Mouse (Mus musculus) MEL (cell line): ENCODE data around the gene Kel. TPM values are rescaled to one million over a fixed set of nuclear protein-coding genes. Genes with fewer than 3 reads are reported as not detected.

Experiments used
- DNase-seq: peaks from one replicate; pipeline ENCODE4 v3.0.0; 2011; ENCODE audit warnings: low read depth, low spot score
- H3K27ac ChIP-seq: 2 replicates; pipeline ENCODE4 v1.5.1; 2012; ENCODE audit warnings: low read depth, mild to moderate bottlenecking, control low read depth, low read length, moderate library complexity; ENCODE audit not compliant: control insufficient read depth
- H3K27me3 ChIP-seq, 2 experiments: fragments of 150-350 bp in 1 of 2; sonication (generic) in 1 of 2; 2 replicates each; pipeline ENCODE4 v1.6.1; 2012; ENCODE audit warnings: low read length in 2 of 2, mild to moderate bottlenecking in 2 of 2, improper control_type of control experiment in 1 of 2, moderate library complexity in 1 of 2; ENCODE audit not compliant: insufficient read depth in 2 of 2, control insufficient read depth in 1 of 2
- H3K36me3 ChIP-seq, 2 experiments: 2 replicates each; pipeline ENCODE4 v1.6.1; 2012 to 2014; ENCODE audit warnings: low read length in 2 of 2, improper control_type of control experiment in 1 of 2, inconsistent platforms in 1 of 2, mild to moderate bottlenecking in 1 of 2; ENCODE audit not compliant: insufficient read depth in 2 of 2, control insufficient read depth in 1 of 2
- H3K4me1 ChIP-seq, 2 experiments: fragments of 150-350 bp in 1 of 2; sonication (generic) in 1 of 2; 2 replicates each; pipeline ENCODE4 v1.6.1; 2012; ENCODE audit warnings: low read length in 2 of 2, improper control_type of control experiment in 1 of 2, mild to moderate bottlenecking in 1 of 2; ENCODE audit not compliant: insufficient read depth in 2 of 2, control insufficient read depth in 1 of 2
- H3K4me3 ChIP-seq, 2 experiments: fragments of 150-350 bp in 1 of 2; sonication (generic) in 1 of 2; 2 replicates each; pipeline ENCODE4 v1.5.1; 2012; ENCODE audit warnings: low read depth in 2 of 2, low read length in 2 of 2, mild to moderate bottlenecking in 2 of 2, moderate library complexity in 2 of 2, control low read depth in 1 of 2, improper control_type of control experiment in 1 of 2; ENCODE audit not compliant: control insufficient read depth in 1 of 2, insufficient read depth in 1 of 2
- H3K79me2 ChIP-seq: 2 replicates; pipeline ENCODE4 v1.6.1; 2012; ENCODE audit warnings: mild to moderate bottlenecking, low read length, moderate library complexity; ENCODE audit not compliant: control insufficient read depth, poor library complexity, insufficient read depth
- H3K9ac ChIP-seq: 2 replicates; pipeline ENCODE4 v1.6.1; 2012; ENCODE audit warnings: low read depth, mild to moderate bottlenecking, control low read depth, low read length, moderate library complexity; ENCODE audit not compliant: control insufficient read depth, poor library complexity, severe bottlenecking
- H3K9me3 ChIP-seq: fragments of 150-350 bp; sonication (generic); replicated peaks from 2 replicates; pipeline ENCODE4 v1.6.1; 2012; ENCODE audit warnings: mild to moderate bottlenecking, low read length, improper control_type of control experiment, moderate library complexity; ENCODE audit not compliant: insufficient read depth
- CHD2 ChIP-seq: IDR thresholded peaks from 2 replicates; pipeline ENCODE4 v1.6.1; 2011; ENCODE audit warnings: low read length, improper control_type of control experiment
- CTCF ChIP-seq, 3 experiments: IDR thresholded peaks in 2 of 3; conservative IDR thresholded peaks in 1 of 3; 2 replicates each; pipeline ENCODE4 v1.5.1; 2011 to 2012; ENCODE audit warnings: low read length in 3 of 3, low read depth in 2 of 3, mild to moderate bottlenecking in 2 of 3, improper control_type of control experiment in 1 of 3, inconsistent platforms in 1 of 3, mixed read lengths in 1 of 3, moderate library complexity in 1 of 3; ENCODE audit not compliant: control insufficient read depth in 1 of 3, insufficient read depth in 1 of 3, poor library complexity in 1 of 3, severe bottlenecking in 1 of 3
- E2F4 ChIP-seq: IDR thresholded peaks from 2 replicates; pipeline ENCODE4 v1.6.1; 2011; ENCODE audit warnings: low read depth, low read length, improper control_type of control experiment, borderline replicate concordance
- ELF1 ChIP-seq: IDR thresholded peaks from 2 replicates; pipeline ENCODE4 v1.6.1; 2014; ENCODE audit warnings: low read depth, mild to moderate bottlenecking, inconsistent platforms, low read length, improper control_type of control experiment, moderate library complexity
- EP300 ChIP-seq, 2 experiments: IDR thresholded peaks; 2 replicates each; pipeline ENCODE4 v1.6.1; 2011; ENCODE audit warnings: improper control_type of control experiment in 2 of 2, low read length in 2 of 2, low read depth in 1 of 2, mild to moderate bottlenecking in 1 of 2
- GABPA ChIP-seq: IDR thresholded peaks from 2 replicates; pipeline ENCODE4 v1.6.1; 2012; ENCODE audit warnings: low read depth, mild to moderate bottlenecking, inconsistent platforms, low read length, improper control_type of control experiment, moderate library complexity
- JUND ChIP-seq: IDR thresholded peaks from 2 replicates; pipeline ENCODE4 v1.6.1; 2011; ENCODE audit warnings: low read depth, mild to moderate bottlenecking, improper control_type of control experiment, low read length
- MAFK ChIP-seq: IDR thresholded peaks from 2 replicates; pipeline ENCODE4 v1.6.1; 2011; ENCODE audit warnings: low read depth, mild to moderate bottlenecking, low read length, improper control_type of control experiment, borderline replicate concordance
- MAX ChIP-seq: IDR thresholded peaks from 2 replicates; pipeline ENCODE4 v1.6.1; 2011; ENCODE audit warnings: low read length, improper control_type of control experiment
- MAZ ChIP-seq: IDR thresholded peaks from 2 replicates; pipeline ENCODE4 v1.6.1; 2012; ENCODE audit warnings: low read depth, mild to moderate bottlenecking, inconsistent platforms, low read length, improper control_type of control experiment
- NELFE ChIP-seq: IDR thresholded peaks from 2 replicates; pipeline ENCODE4 v1.6.1; 2011; ENCODE audit warnings: low read depth, low read length, improper control_type of control experiment
- NRF1 ChIP-seq: IDR thresholded peaks from 2 replicates; pipeline ENCODE4 v1.6.1; 2014; ENCODE audit warnings: low read depth, mild to moderate bottlenecking, inconsistent platforms, low read length, improper control_type of control experiment, moderate library complexity; ENCODE audit not compliant: poor library complexity, insufficient read depth, severe bottlenecking
- POLR2A ChIP-seq, 2 experiments: IDR thresholded peaks; 2 replicates each; pipeline ENCODE4 v1.6.1; 2011 to 2012; ENCODE audit warnings: low read length in 2 of 2, mild to moderate bottlenecking in 2 of 2, control low read depth in 1 of 2, improper control_type of control experiment in 1 of 2, low read depth in 1 of 2, moderate library complexity in 1 of 2; ENCODE audit not compliant: control insufficient read depth in 1 of 2, insufficient read depth in 1 of 2, poor library complexity in 1 of 2
- RAD21 ChIP-seq: IDR thresholded peaks from 2 replicates; pipeline ENCODE4 v1.6.1; 2011; ENCODE audit warnings: mild to moderate bottlenecking, low read depth, low read length, improper control_type of control experiment
- SIN3A ChIP-seq: IDR thresholded peaks from 2 replicates; pipeline ENCODE4 v1.6.1; 2012; ENCODE audit warnings: low read length, improper control_type of control experiment, inconsistent platforms
- TBP ChIP-seq: IDR thresholded peaks from 2 replicates; pipeline ENCODE4 v1.8.0; 2011; ENCODE audit warnings: low read depth, low read length, improper control_type of control experiment
- USF1 ChIP-seq: IDR thresholded peaks from 2 replicates; pipeline ENCODE4 v1.6.1; 2014; ENCODE audit warnings: low read depth, mild to moderate bottlenecking, inconsistent platforms, low read length, improper control_type of control experiment, moderate library complexity
- ZC3H11A ChIP-seq: IDR thresholded peaks from 2 replicates; pipeline ENCODE4 v1.6.1; 2012; ENCODE audit warnings: low read depth, mild to moderate bottlenecking, inconsistent platforms, low read length, improper control_type of control experiment
- ZKSCAN1 ChIP-seq: IDR thresholded peaks from 2 replicates; pipeline ENCODE4 v1.6.1; 2012; ENCODE audit warnings: low read depth, mild to moderate bottlenecking, inconsistent platforms, low read length, improper control_type of control experiment, moderate library complexity
- ZNF384 ChIP-seq: IDR thresholded peaks from 2 replicates; pipeline ENCODE4 v1.6.1; 2012; ENCODE audit warnings: low read depth, mild to moderate bottlenecking, inconsistent platforms, low read length, improper control_type of control experiment
- polyA plus RNA-seq, 2 experiments: library from polyadenylated mRNA; stranded (reverse) in 1 of 2; unstranded in 1 of 2; fragments of >175 nt in 1 of 2; fragments of >200 nt in 1 of 2; gene quantifications; 2 replicates each; pipeline versions ENCODE4 v1.2.1 to v1.2.4; 2012; ENCODE audit warnings: low replicate concordance in 2 of 2, low read depth in 1 of 2; ENCODE audit not compliant: insufficient read length in 2 of 2, insufficient read depth in 1 of 2, missing spikeins in 1 of 2
- total RNA-seq: library from RNA; depleted of rRNA; stranded (reverse); fragments of 300-350 nt; gene quantifications from 2 replicates; pipeline ENCODE4 v1.2.3, GENCODE M21; 2012

The Kel gene
- total and polyA plus RNA-seq, 3 experiments = 31.0 to 79.6 TPM; not detected in 1

DNA sequence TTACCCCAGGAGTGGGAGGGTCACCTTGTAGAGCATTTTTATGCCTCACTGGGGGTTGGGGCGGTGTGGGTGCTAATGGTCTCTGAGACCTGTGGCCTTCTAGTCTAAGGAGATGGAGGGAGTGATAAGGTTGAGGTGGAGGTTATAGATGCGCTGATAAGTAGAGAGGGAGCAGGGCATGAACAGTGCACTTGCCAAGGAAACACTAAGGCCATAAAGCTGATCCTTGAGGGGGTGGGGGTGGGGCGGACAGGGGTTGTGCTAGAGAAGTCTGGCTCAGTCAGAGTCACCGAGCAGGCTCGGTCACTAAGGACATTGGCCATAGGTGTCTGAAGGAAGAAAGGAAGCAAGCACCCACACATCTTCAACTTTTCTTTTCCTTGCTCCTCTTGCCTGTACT, 22.5 kb downstream of the Kel start:
- DNase-seq = no peak
- H3K4me1 ChIP-seq = peaks cover 19 to 32% of the 10 kb centered on the region in 2 experiments

DNA sequence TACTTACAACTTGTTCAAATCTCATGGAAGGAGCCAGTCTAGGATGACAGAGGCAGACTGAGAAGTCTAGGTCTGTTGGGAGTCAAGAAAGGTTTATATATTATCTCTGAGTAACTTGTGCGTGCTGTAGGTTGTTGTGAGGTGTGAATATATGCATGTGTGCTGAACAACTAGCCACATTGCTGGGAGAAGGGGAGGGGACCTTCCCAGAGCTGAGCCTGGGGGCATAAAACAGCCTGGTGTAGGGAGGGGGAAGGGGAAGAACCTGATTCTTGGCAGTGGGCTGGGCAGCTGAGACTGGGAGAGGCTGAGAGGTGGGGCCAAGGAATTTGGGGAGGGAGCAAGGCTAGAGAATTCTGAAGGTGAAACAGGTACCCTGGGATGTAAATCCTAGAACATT, 23.5 kb downstream of the Kel start, which contains the start of gene Trpv5:
TSS of gene Trpv5 (minus strand) at position 101 of the 400 bp plus-strand sequence.
- DNase-seq = no peak
- peaks cover under 1 to 31% of the 10 kb centered on the region in 2 experiments for H3K36me3 ChIP-seq
- TF ChIP-seq SIN3A = no peak
- TF ChIP-seq ZKSCAN1 = no peak
- no peak for TF ChIP-seq JUND
- TF ChIP-seq POLR2A (IDR thresholded peaks at IDR 0.05; ENCODE audit: control insufficient read depth in 1 of 2, insufficient read depth in 1 of 2, low read depth in 1 of 2, low read length in 2 of 2, poor library complexity in 1 of 2) = no peak
- no peak for TF ChIP-seq NRF1
- TF ChIP-seq ELF1 = no peak
- TF ChIP-seq GABPA = no peak
- no peak for TF ChIP-seq CTCF (IDR thresholded peaks at IDR 0.05 in 2 of 3, conservative IDR thresholded peaks at IDR 0.05 in 1 of 3; ENCODE audit: control insufficient read depth in 1 of 3, insufficient read depth in 1 of 3, low read depth in 2 of 3, low read length in 3 of 3, poor library complexity in 1 of 3, severe bottlenecking in 1 of 3)
- TF ChIP-seq ZC3H11A = no peak
- H3K27ac ChIP-seq = no peak within 1 kb of the TSS
- H3K4me1 ChIP-seq = peaks cover 22 to 39% of the 10 kb centered on the region in 2 experiments
- no peaks in the 10 kb centered on the region for H3K9me3 ChIP-seq
- no peaks in the 10 kb centered on the region for H3K27me3 ChIP-seq
- H3K79me2 ChIP-seq = no peaks in the 10 kb centered on the region
- H3K4me3 ChIP-seq = no peak within 1 kb of the TSS
- no peak within 1 kb of the TSS for H3K9ac ChIP-seq

More for the DNA sequence above, 22.5 kb downstream of the Kel start:
- H3K27me3 ChIP-seq = no peaks in the 10 kb centered on the region
- H3K9me3 ChIP-seq = no peaks in the 10 kb centered on the region
- H3K9ac ChIP-seq = no peak overlapping the region
- peaks cover 10 to 24% of the 10 kb centered on the region in 2 experiments for H3K36me3 ChIP-seq
- H3K4me3 ChIP-seq = no peak overlapping the region
- TF ChIP-seq USF1 (no peak), CHD2 (no peak), MAZ (no peak), RAD21 (no peak), TBP (no peak), ELF1 (no peak), E2F4 (no peak), MAFK (no peak), EP300 (IDR thresholded peaks at IDR 0.05; ENCODE audit: low read depth in 1 of 2, low read length in 2 of 2) (no peak), NRF1 (no peak), MAX (no peak), NELFE (no peak), ZNF384 (no peak), POLR2A (IDR thresholded peaks at IDR 0.05; ENCODE audit: control insufficient read depth in 1 of 2, insufficient read depth in 1 of 2, low read depth in 1 of 2, low read length in 2 of 2, poor library complexity in 1 of 2) (no peak), JUND (no peak)
- TF ChIP-seq, all 39 proteins: peak for 0
- H3K79me2 ChIP-seq = no peaks in the 10 kb centered on the region
- no peak overlapping the region for H3K27ac ChIP-seq
